ENCODE assay signal across 16 mouse cellular contexts in the genomic region with DNA sequence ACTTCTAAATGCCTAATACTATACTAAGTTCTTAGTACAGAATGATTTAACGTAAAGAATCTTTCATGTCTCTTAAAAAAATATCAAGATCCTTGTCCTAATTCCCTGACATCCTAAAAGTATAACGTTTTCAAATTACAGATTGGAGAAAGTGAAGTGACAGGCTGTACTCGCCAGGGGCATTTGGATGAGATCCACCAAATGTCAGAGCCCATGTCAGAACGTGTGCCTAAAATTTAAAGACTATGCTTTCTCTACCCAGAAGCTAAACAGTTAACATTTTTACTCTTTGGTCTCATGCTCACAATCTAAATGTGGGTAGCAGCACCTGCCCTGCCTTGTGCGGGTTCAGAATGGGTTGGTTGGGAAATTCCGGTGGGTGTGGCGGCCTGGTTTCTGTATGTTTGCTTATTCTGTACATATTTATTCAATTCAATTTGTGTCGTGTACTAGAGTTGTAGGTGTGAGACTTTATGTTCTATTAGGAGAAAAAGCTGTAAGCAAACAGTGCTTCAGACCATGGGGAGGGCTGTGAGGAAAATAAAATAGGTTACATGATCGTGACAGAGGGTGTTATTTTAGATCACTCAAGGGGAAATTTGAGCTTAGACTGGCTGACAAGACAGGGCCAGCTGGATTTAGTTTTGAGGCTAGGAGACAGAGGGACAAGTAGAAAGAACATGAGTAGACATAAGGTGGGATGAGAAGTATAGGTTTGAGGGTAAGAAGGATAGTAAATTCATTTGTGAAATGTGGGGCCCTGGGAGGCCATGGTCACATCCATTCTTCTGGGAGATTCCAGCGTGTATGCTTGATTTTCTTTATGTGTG.
A peak's percentile ranks its signal among the peaks of the same experiment; 100 is the strongest.
DNase-seq lines count a peak whose midpoint lies in the region; ATAC-seq and TF ChIP-seq lines count a peak whose summit lies in the region.
"Had no signal": no experiment of that assay in that cellular context is flagged by ENCODE, and none has a peak within 500 bp of the region (broad histone marks: within the 10 kb centered on the region; RNA-seq: fewer than 3 reads in every experiment).

No protein-coding gene starts in this region.

- no peaks in the 10 kb centered on the region for H3K27me3 ChIP-seq in hindbrain, embryonic 13.5 days
- H3K27me3 ChIP-seq: heart, embryonic 15.5 days; limb, embryonic 15.5 days; midbrain, embryonic 12.5 days had no signal

- no peak overlapping the region for H3K4me3 ChIP-seq in layer of hippocampus, adult 2 months
- H3K4me3 ChIP-seq in lung, adult 2 months (replicated peaks; ENCODE audit: extremely low read depth, low read depth, low read length): no peak overlapping the region
- H3K4me3 ChIP-seq in hindbrain, embryonic 13.5 days: no peak overlapping the region
- H3K4me3 ChIP-seq: erythroblast, embryonic 14.5 days; heart, embryonic 15.5 days; hindbrain, embryonic 10.5 days; limb, embryonic 15.5 days; midbrain, embryonic 12.5 days had no signal

- H3K9me3 ChIP-seq in hindbrain, embryonic 13.5 days: no peaks in the 10 kb centered on the region
- H3K9me3 ChIP-seq: heart, embryonic 15.5 days; hindbrain, embryonic 10.5 days; limb, embryonic 15.5 days; midbrain, embryonic 12.5 days had no signal

- WGBS in lung, adult 2 months: 63% methylated on average over 10 of the region's 10 CpGs
- 83% methylated on average over 10 of the region's 10 CpGs for WGBS in hindbrain, embryonic 13.5 days

- peak; percentile 27 for DNase-seq in gastrocnemius, postnatal 25 days
- DNase-seq in gastrocnemius, postnatal 10 days: no peak
- DNase-seq in layer of hippocampus, adult 2 months (ENCODE audit: low spot score in 2 of 2): no peak
- no peak for DNase-seq in layer of hippocampus, postnatal 25 days (ENCODE audit: extremely low spot score in 1 of 2, low spot score in 1 of 2)
- DNase-seq in lung, postnatal 36 days: peak; percentile 23
- no peak for DNase-seq in lung, adult 2 months
- DNase-seq: kidney, adult 8-10 months; right cerebral cortex, postnatal 14 days; thymus, postnatal 14 days had no signal

- H3K4me2 ChIP-seq in hindbrain, embryonic 13.5 days: no peak overlapping the region
- H3K4me2 ChIP-seq: heart, embryonic 15.5 days; limb, embryonic 15.5 days; midbrain, embryonic 12.5 days had no signal

- TF ChIP-seq CTCF in layer of hippocampus, adult 2 months (conservative IDR thresholded peaks at IDR 0.05): 0 out of 2 replicates have a peak, but pooled peaks have one; percentile 3
- no peak for TF ChIP-seq CTCF in lung, adult 2 months (IDR thresholded peaks at IDR 0.05; ENCODE audit: insufficient read depth, low read length)

- no peaks in the 10 kb centered on the region for H3K4me1 ChIP-seq in lung, adult 2 months (ENCODE audit: control insufficient read depth, insufficient read depth, low read length)
- 0 out of 2 replicates have a peak, but pooled peaks cover 4% of the 10 kb centered on the region for H3K4me1 ChIP-seq in hindbrain, embryonic 13.5 days (replicated peaks)
- H3K4me1 ChIP-seq: hindbrain, embryonic 10.5 days; limb, embryonic 15.5 days; midbrain, embryonic 12.5 days had no signal

- peak overlapping the region; percentile 62 for H3K27ac ChIP-seq in layer of hippocampus, adult 2 months
- H3K27ac ChIP-seq in hindbrain, embryonic 13.5 days: no peak overlapping the region
- H3K27ac ChIP-seq: heart, embryonic 15.5 days; hindbrain, embryonic 10.5 days; limb, embryonic 15.5 days; midbrain, embryonic 12.5 days had no signal

- no peak overlapping the region for H3K9ac ChIP-seq in hindbrain, embryonic 13.5 days
- H3K9ac ChIP-seq: heart, embryonic 15.5 days; limb, embryonic 15.5 days; midbrain, embryonic 12.5 days had no signal

- ATAC-seq in hindbrain, embryonic 13.5 days (ENCODE audit: low FRiP score): no peak
- ATAC-seq: forebrain, embryonic 16.5 days had no signal

- TF ChIP-seq POLR2A in lung, adult 2 months (IDR thresholded peaks at IDR 0.05; ENCODE audit: borderline replicate concordance, extremely low read depth, low read depth, low read length): no peak

- no peaks in the 10 kb centered on the region for H3K36me3 ChIP-seq in hindbrain, embryonic 13.5 days
- H3K36me3 ChIP-seq: heart, embryonic 15.5 days; hindbrain, embryonic 10.5 days; limb, embryonic 15.5 days; midbrain, embryonic 12.5 days had no signal

Comparison
In these comparisons a context has a peak if more than half of its experiments do, and no peak if none do; other contexts are left out.
1. DNase-seq: peak in gastrocnemius, postnatal 25 days (single experiment) and lung, postnatal 36 days (single experiment); none in gastrocnemius, postnatal 10 days (single experiment), layer of hippocampus, adult 2 months (0 of 2), layer of hippocampus, postnatal 25 days (0 of 2) and lung, adult 2 months (single experiment).